In genomic region chr9:124281448-124281791, GRCm38 (mm10) we compare ENCODE assay signal across 8 mouse cellular contexts. TPM values are rescaled to one million over a fixed set of nuclear protein-coding genes. Genes with fewer than 3 reads are reported as not detected.
DNase-seq lines count a peak whose midpoint lies in the region; ATAC-seq and TF ChIP-seq lines count a peak whose summit lies in the region.

No protein-coding gene starts in this region.

- peak overlapping the region; percentile 63 for H3K4me3 ChIP-seq in lung, embryonic 15.5 days
- peak overlapping the region; percentile 90 for H3K4me3 ChIP-seq in intestine, embryonic 16.5 days (ENCODE audit: low read length)
- H3K4me3 ChIP-seq in olfactory bulb, adult 2 months (ENCODE audit: insufficient read depth, low read depth, low read length), result peak overlapping the region; percentile 73

- TF ChIP-seq CTCF in olfactory bulb, adult 2 months (IDR thresholded peaks at IDR 0.05; ENCODE audit: insufficient read depth, low read depth, low read length), result no peak

- no peak for TF ChIP-seq POLR2A in olfactory bulb, adult 2 months (IDR thresholded peaks at IDR 0.05; ENCODE audit: insufficient read depth, low read depth, low read length)

- H3K27me3 ChIP-seq in lung, embryonic 15.5 days, result no peaks in the 10 kb centered on the region
- no peaks in the 10 kb centered on the region for H3K27me3 ChIP-seq in intestine, embryonic 16.5 days (replicated peaks; ENCODE audit: control insufficient read depth, insufficient read depth, low read length)

- H3K36me3 ChIP-seq in lung, embryonic 15.5 days, result 0 out of 2 replicates have a peak, but pooled peaks cover 5% of the 10 kb centered on the region
- H3K36me3 ChIP-seq in intestine, embryonic 16.5 days (ENCODE audit: control insufficient read depth, insufficient read depth, low read length), result peaks cover 9% of the 10 kb centered on the region

- no peak overlapping the region for H3K27ac ChIP-seq in lung, embryonic 15.5 days
- H3K27ac ChIP-seq in intestine, embryonic 16.5 days (ENCODE audit: low read length), result peak overlapping the region; percentile 94
- 0 out of 2 replicates have a peak overlapping the region, but pooled peaks have one; percentile 38 for H3K27ac ChIP-seq in olfactory bulb, adult 2 months (ENCODE audit: insufficient read depth, low read depth, low read length)

- no peak for ATAC-seq in lung, embryonic 15.5 days (ENCODE audit: borderline replicate concordance, extremely low read depth, low FRiP score, low TSS enrichment)
- peak; percentile 65 for ATAC-seq in intestine, embryonic 16.5 days

- H3K4me1 ChIP-seq in lung, embryonic 15.5 days, result peaks cover 16% of the 10 kb centered on the region
- H3K4me1 ChIP-seq in intestine, embryonic 16.5 days (ENCODE audit: control insufficient read depth, insufficient read depth, low read length), result peaks cover 12% of the 10 kb centered on the region
- peaks cover 5% of the 10 kb centered on the region for H3K4me1 ChIP-seq in olfactory bulb, adult 2 months (ENCODE audit: control insufficient read depth, insufficient read depth, low read length)

- no peaks in the 10 kb centered on the region for H3K9me3 ChIP-seq in lung, embryonic 15.5 days
- peaks cover 4% of the 10 kb centered on the region; the same call in 1 of the 2 replicates for H3K9me3 ChIP-seq in intestine, embryonic 16.5 days (ENCODE audit: control insufficient read depth, low read length)

- DNase-seq in lung, postnatal 4 days, result no peak
- DNase-seq in c-Kit-positive CD71-positive TER-119-positive erythroid progenitor cells, embryonic 14.5 days (ENCODE audit: low spot score), result peak; percentile 36
- no peak for DNase-seq in adrenal gland, postnatal 36 days
- no peak for DNase-seq in urinary bladder, adult 18-20 months (ENCODE audit: low spot score in 2 of 2)
- DNase-seq in embryo, embryonic 11 days, result no peak

- H3K4me2 ChIP-seq in lung, embryonic 15.5 days, result peak overlapping the region; percentile 81
- peak overlapping the region; percentile 78 for H3K4me2 ChIP-seq in intestine, embryonic 16.5 days (ENCODE audit: low read depth, low read length)

- peak overlapping the region; percentile 55 for H3K9ac ChIP-seq in lung, embryonic 15.5 days
- H3K9ac ChIP-seq in intestine, embryonic 16.5 days (ENCODE audit: low read depth, low read length), result peak overlapping the region; percentile 82

- WGBS in lung, embryonic 15.5 days, result 16% methylated on average over 1 of the region's 1 CpGs
- 22% methylated on average over 1 of the region's 1 CpGs for WGBS in intestine, embryonic 16.5 days
- WGBS in olfactory bulb, adult 2 months, result 5% methylated on average over 1 of the region's 1 CpGs

RNA-seq across cellular contexts. Expression of gene 2010315B03Rik, which starts 31.1 kb away (rescaled TPM):
- polyA plus RNA-seq in lung, embryonic 15.5 days (2015; fragmentation: Nextera tagmentation; extraction: Ambion mirVana), result 9.5 and 12.1 TPM in 2 replicates
- 14.8 and 15.7 TPM in 2 replicates for polyA plus RNA-seq in intestine, embryonic 16.5 days (2015; fragmentation: Nextera tagmentation; extraction: Ambion mirVana)
- not detected in 2 replicates for polyA plus RNA-seq in olfactory bulb, adult 2 months (2012; ENCODE audit: insufficient read depth, insufficient read length, low replicate concordance, missing spikeins)
- 10 to 100 TPM; 14.6 to 21.4 TPM for total RNA-seq in adrenal gland, postnatal 36 days (2021)

Comparison
In these comparisons a context has a peak if more than half of its experiments do, and no peak if none do; other contexts are left out.
1. RNA of gene 2010315B03Rik, which starts 31.1 kb away (polyA plus RNA-seq): 14.8 to 15.7 TPM in intestine, embryonic 16.5 days and 9.5 to 12.1 TPM in lung, embryonic 15.5 days; not detected in olfactory bulb, adult 2 months; every median in the first group is over 10 times any median in the second.
2. Peak in every context shown above with its lines, with median percentiles within 50 percentile points of each other: H3K4me3 ChIP-seq.